Mouse (Mus musculus) CH12.LX (cell line): ENCODE data around the gene Gm49486. TPM values are rescaled to one million over a fixed set of nuclear protein-coding genes. Genes with fewer than 3 reads are reported as not detected.

Experiments
- DNase-seq: peaks from one replicate; pipeline ENCODE4 v3.0.0-alpha.2; 2013; ENCODE audit errors: extremely low read depth
- H3K27ac ChIP-seq: 2 replicates; pipeline ENCODE4 v1.5.1; 2012; ENCODE audit warnings: low read depth, mild to moderate bottlenecking, control low read depth, moderate library complexity; ENCODE audit not compliant: insufficient read depth
- H3K27me3 ChIP-seq: replicated peaks from 2 replicates; pipeline ENCODE3; 2012; ENCODE audit warnings: inconsistent platforms
- H3K36me3 ChIP-seq, 2 experiments: replicated peaks in 1 of 2; 2 replicates each; pipeline versions ENCODE3 to v1.6.1; 2012; ENCODE audit warnings: inconsistent platforms in 1 of 2, low read length in 1 of 2, mild to moderate bottlenecking in 1 of 2, mixed read lengths in 1 of 2, moderate library complexity in 1 of 2; ENCODE audit not compliant: control insufficient read depth in 1 of 2, insufficient read depth in 1 of 2
- H3K4me1 ChIP-seq, 2 experiments: 2 replicates each; pipeline ENCODE4 v1.6.1; 2012; ENCODE audit warnings: inconsistent platforms in 1 of 2, moderate library complexity in 1 of 2; ENCODE audit not compliant: insufficient read depth in 2 of 2, control insufficient read depth in 1 of 2
- H3K4me2 ChIP-seq: 2 replicates; pipeline ENCODE4 v1.6.1; 2012; ENCODE audit warnings: low read depth, mild to moderate bottlenecking, control low read depth; ENCODE audit not compliant: poor library complexity, insufficient read depth, severe bottlenecking
- H3K4me3 ChIP-seq, 3 experiments: fragments of 150-350 bp in 1 of 3; sonication (generic) in 1 of 3; replicated peaks in 1 of 3; 2 replicates each; pipeline versions ENCODE3 to v1.5.1; 2011 to 2012; ENCODE audit warnings: low read depth in 2 of 3, low read length in 2 of 3, mild to moderate bottlenecking in 2 of 3, moderate library complexity in 2 of 3, control low read depth in 1 of 3, improper control_type of control experiment in 1 of 3, inconsistent platforms in 1 of 3, mixed read lengths in 1 of 3; ENCODE audit not compliant: poor library complexity in 1 of 3
- H3K79me2 ChIP-seq: replicated peaks from 2 replicates; pipeline ENCODE4 v1.6.1; 2012; ENCODE audit warnings: mild to moderate bottlenecking, moderate library complexity; ENCODE audit not compliant: control insufficient read depth, poor library complexity, insufficient read depth, severe bottlenecking; ENCODE audit errors: extremely low read depth
- H3K9ac ChIP-seq: 2 replicates; pipeline ENCODE4 v1.6.1; 2012; ENCODE audit warnings: low read depth, mild to moderate bottlenecking, control low read depth, moderate library complexity; ENCODE audit not compliant: insufficient read depth
- H3K9me3 ChIP-seq: replicated peaks from 2 replicates; pipeline ENCODE3; 2012; ENCODE audit warnings: low read length, inconsistent platforms, mixed read lengths
- BHLHE40 ChIP-seq: IDR thresholded peaks from 2 replicates; pipeline ENCODE4 v1.6.1; 2011; ENCODE audit warnings: mild to moderate bottlenecking, low read depth, low read length, improper control_type of control experiment
- CHD1 ChIP-seq: IDR thresholded peaks from 2 replicates; pipeline ENCODE4 v1.6.1; 2012; ENCODE audit warnings: low read depth, low read length, improper control_type of control experiment, inconsistent platforms
- CHD2 ChIP-seq: IDR thresholded peaks from 2 replicates; pipeline ENCODE4 v1.6.1; 2011; ENCODE audit warnings: low read length, improper control_type of control experiment
- CTCF ChIP-seq, 2 experiments: IDR thresholded peaks in 1 of 2; conservative IDR thresholded peaks in 1 of 2; 2 replicates each; pipeline ENCODE4 v1.5.1; 2011 to 2012; ENCODE audit warnings: low read depth in 2 of 2, low read length in 2 of 2, improper control_type of control experiment in 1 of 2, inconsistent platforms in 1 of 2, mild to moderate bottlenecking in 1 of 2, moderate library complexity in 1 of 2
- E2F4 ChIP-seq: IDR thresholded peaks from 2 replicates; pipeline ENCODE4 v1.6.1; 2011; ENCODE audit warnings: low read depth, low read length, improper control_type of control experiment; ENCODE audit not compliant: insufficient replicate concordance
- ELF1 ChIP-seq: IDR thresholded peaks from 2 replicates; pipeline ENCODE4 v1.6.1; 2014; ENCODE audit warnings: low read depth, mild to moderate bottlenecking, inconsistent platforms, low read length, improper control_type of control experiment
- EP300 ChIP-seq: IDR thresholded peaks from 2 replicates; pipeline ENCODE4 v1.6.1; 2011; ENCODE audit warnings: low read length, improper control_type of control experiment
- ETS1 ChIP-seq: conservative IDR thresholded peaks from 2 replicates; pipeline ENCODE4 v1.6.1; 2012; ENCODE audit warnings: low read depth, mild to moderate bottlenecking, inconsistent platforms, low read length, improper control_type of control experiment, moderate library complexity
- GABPA ChIP-seq: IDR thresholded peaks from 2 replicates; pipeline ENCODE4 v1.6.1; 2012; ENCODE audit warnings: low read depth, low read length, improper control_type of control experiment, inconsistent platforms; ENCODE audit not compliant: insufficient replicate concordance
- HCFC1 ChIP-seq: IDR thresholded peaks from 2 replicates; pipeline ENCODE4 v1.6.1; 2012; ENCODE audit warnings: low read depth, mild to moderate bottlenecking, inconsistent platforms, low read length, improper control_type of control experiment
- IRF4 ChIP-seq: IDR thresholded peaks from 2 replicates; pipeline ENCODE4 v1.6.1; 2014; ENCODE audit warnings: low read depth, mild to moderate bottlenecking, inconsistent platforms, low read length, improper control_type of control experiment
- JUN ChIP-seq: IDR thresholded peaks from 2 replicates; pipeline ENCODE4 v1.6.1; 2011; ENCODE audit warnings: low read depth, mild to moderate bottlenecking, low read length, improper control_type of control experiment, moderate library complexity; ENCODE audit not compliant: insufficient read depth
- JUND ChIP-seq: conservative IDR thresholded peaks from 2 replicates; pipeline ENCODE4 v1.6.1; 2011; ENCODE audit warnings: low read depth, low read length, improper control_type of control experiment
- KAT2A ChIP-seq: IDR thresholded peaks from 2 replicates; pipeline ENCODE4 v1.6.1; 2012; ENCODE audit warnings: low read length, improper control_type of control experiment, inconsistent platforms; ENCODE audit not compliant: insufficient replicate concordance
- MAFK ChIP-seq: IDR thresholded peaks from 2 replicates; pipeline ENCODE4 v1.6.1; 2011; ENCODE audit warnings: low read length, improper control_type of control experiment; ENCODE audit not compliant: insufficient replicate concordance
- MAX ChIP-seq: IDR thresholded peaks from 2 replicates; pipeline ENCODE4 v1.6.1; 2011; ENCODE audit warnings: low read length, improper control_type of control experiment
- MAZ ChIP-seq: IDR thresholded peaks from 2 replicates; pipeline ENCODE4 v1.6.1; 2012; ENCODE audit warnings: low read depth, mild to moderate bottlenecking, inconsistent platforms, low read length, improper control_type of control experiment, moderate library complexity
- MEF2A ChIP-seq: IDR thresholded peaks from 2 replicates; pipeline ENCODE4 v1.6.1; 2014; ENCODE audit warnings: low read depth, mild to moderate bottlenecking, inconsistent platforms, low read length, improper control_type of control experiment, borderline replicate concordance
- MXI1 ChIP-seq: IDR thresholded peaks from 2 replicates; pipeline ENCODE4 v1.6.1; 2011; ENCODE audit warnings: mild to moderate bottlenecking, low read depth, low read length, improper control_type of control experiment
- MYC ChIP-seq: IDR thresholded peaks from 2 replicates; pipeline ENCODE4 v1.6.1; 2011; ENCODE audit warnings: low read depth, mild to moderate bottlenecking, improper control_type of control experiment, low read length
- NELFE ChIP-seq: IDR thresholded peaks from 2 replicates; pipeline ENCODE4 v1.6.1; 2011; ENCODE audit warnings: low read depth, low read length, improper control_type of control experiment
- NRF1 ChIP-seq: IDR thresholded peaks from 2 replicates; pipeline ENCODE4 v1.6.1; 2014; ENCODE audit warnings: low read depth, mild to moderate bottlenecking, inconsistent platforms, low read length, improper control_type of control experiment, moderate library complexity
- PAX5 ChIP-seq: IDR thresholded peaks from 2 replicates; pipeline ENCODE4 v1.6.1; 2012; ENCODE audit warnings: low read length, inconsistent platforms, mixed read lengths
- POLR2A ChIP-seq: IDR thresholded peaks from 2 replicates; pipeline ENCODE4 v1.6.1; 2011; ENCODE audit warnings: low read depth, mild to moderate bottlenecking, improper control_type of control experiment, low read length
- POLR2AphosphoS2 ChIP-seq: IDR thresholded peaks from 2 replicates; pipeline ENCODE4 v1.6.1; 2011; ENCODE audit warnings: low read depth, low read length, improper control_type of control experiment
- RAD21 ChIP-seq: IDR thresholded peaks from 2 replicates; pipeline ENCODE4 v1.6.1; 2011; ENCODE audit warnings: low read depth, mild to moderate bottlenecking, low read length, improper control_type of control experiment, moderate library complexity
- RCOR1 ChIP-seq: conservative IDR thresholded peaks from 2 replicates; pipeline ENCODE4 v1.6.1; 2012; ENCODE audit warnings: low read depth, mild to moderate bottlenecking, inconsistent platforms, low read length, improper control_type of control experiment
- SIN3A ChIP-seq: IDR thresholded peaks from 2 replicates; pipeline ENCODE4 v1.6.1; 2012; ENCODE audit warnings: low read length, improper control_type of control experiment, inconsistent platforms
- SMC3 ChIP-seq: IDR thresholded peaks from 2 replicates; pipeline ENCODE4 v1.6.1; 2011; ENCODE audit warnings: low read depth, low read length, improper control_type of control experiment
- TBP ChIP-seq: conservative IDR thresholded peaks from 2 replicates; pipeline ENCODE4 v1.6.1; 2011; ENCODE audit warnings: low read depth, low read length, improper control_type of control experiment
- TCF12 ChIP-seq: IDR thresholded peaks from 2 replicates; pipeline ENCODE4 v1.6.1; 2014; ENCODE audit warnings: low read depth, mild to moderate bottlenecking, inconsistent platforms, low read length, improper control_type of control experiment
- UBTF ChIP-seq: IDR thresholded peaks from 2 replicates; pipeline ENCODE4 v1.6.1; 2012; ENCODE audit warnings: low read depth, mild to moderate bottlenecking, inconsistent platforms, low read length, improper control_type of control experiment, moderate library complexity
- USF1 ChIP-seq: IDR thresholded peaks from 2 replicates; pipeline ENCODE4 v1.6.1; 2014; ENCODE audit warnings: low read depth, mild to moderate bottlenecking, inconsistent platforms, low read length, improper control_type of control experiment
- USF2 ChIP-seq: conservative IDR thresholded peaks from 2 replicates; pipeline ENCODE4 v1.6.1; 2011; ENCODE audit warnings: low read depth, low read length, improper control_type of control experiment
- ZC3H11A ChIP-seq: IDR thresholded peaks from 2 replicates; pipeline ENCODE4 v1.6.1; 2012; ENCODE audit warnings: low read depth, mild to moderate bottlenecking, inconsistent platforms, low read length, improper control_type of control experiment
- ZKSCAN1 ChIP-seq: IDR thresholded peaks from 2 replicates; pipeline ENCODE4 v1.6.1; 2012; ENCODE audit warnings: low read depth, inconsistent platforms, low read length, improper control_type of control experiment, borderline replicate concordance
- ZMIZ1 ChIP-seq: IDR thresholded peaks from 2 replicates; pipeline ENCODE4 v1.6.1; 2012; ENCODE audit warnings: low read depth, mild to moderate bottlenecking, inconsistent platforms, low read length, improper control_type of control experiment
- ZNF384 ChIP-seq: IDR thresholded peaks from 2 replicates; pipeline ENCODE4 v1.6.1; 2012; ENCODE audit warnings: low read depth, low read length, improper control_type of control experiment, inconsistent platforms
- dilution Hi-C: fragments of 300-500 bp; cut with MboI; formaldehyde crosslinking; loops from 2 replicates; pipeline ENCODE4 v1.14.3; 2020; ENCODE audit warnings: low sequenced_read_pairs; ENCODE audit not compliant: extremely low pct_unique_long_range_greater_than_20kb, extremely low pct_ligation_motif_present
- in situ Hi-C: fragments of 300-500 bp; cut with MboI; formaldehyde crosslinking; loops from 3 replicates; pipeline ENCODE4 v1.14.3; 2019; ENCODE audit warnings: low sequenced_read_pairs, low pct_ligation_motif_present, low pct_unique_long_range_greater_than_20kb, mixed read lengths
- polyA plus RNA-seq: library from polyadenylated mRNA; unstranded; fragments of >175 nt; gene quantifications from 2 replicates; pipeline ENCODE4 v1.2.1, GENCODE M21; 2012; ENCODE audit warnings: low read depth; ENCODE audit not compliant: insufficient read length
- total RNA-seq, 2 experiments: library from RNA; depleted of rRNA; stranded (reverse); fragments of 300-350 nt in 1 of 2; fragments of >200 nt in 1 of 2; gene quantifications; 2 replicates each; pipeline ENCODE4 v1.2.3; 2012 to 2014

Gm49486 gene
- total and polyA plus RNA-seq, 3 experiments = 0.21 to 0.77 (median 0.59) TPM

GRCm38 (mm10) chr15:79224685-79225084, 4.5 kb upstream of the Gm49486 start:
- dilution Hi-C loops = no loop called here
- Histone ChIP-seq H3K27ac (no peak overlapping the region), H3K27me3 (no peaks in the 10 kb centered on the region), H3K4me3 (no peak overlapping the region), H3K36me3 (peaks cover 0 to 22% of the 10 kb centered on the region in 2 experiments), H3K4me2 (no peak overlapping the region; the same call in 1 of the 2 replicates), H3K79me2 (no peaks in the 10 kb centered on the region), H3K4me1 (peaks cover 5 to 18% of the 10 kb centered on the region in 2 experiments), H3K9me3 (no peaks in the 10 kb centered on the region), H3K9ac (no peak overlapping the region)
- peak; percentile 86 for DNase-seq
- TF ChIP-seq PAX5 = no peak
- TF ChIP-seq NRF1 = no peak
- TF ChIP-seq KAT2A = no peak
- no peak for TF ChIP-seq HCFC1
- no peak for TF ChIP-seq EP300
- TF ChIP-seq CHD2 = no peak
- TF ChIP-seq MYC = no peak
- TF ChIP-seq JUN = no peak
- peak; percentile 97 for TF ChIP-seq RAD21
- TF ChIP-seq IRF4 = no peak
- TF ChIP-seq GABPA = no peak
- TF ChIP-seq NELFE = peak; percentile 15; the same call in 1 of the 2 replicates
- TF ChIP-seq USF2 = no peak
- no peak for TF ChIP-seq ETS1
- TF ChIP-seq E2F4 = no peak
- 0 out of 2 replicates have a peak, but pooled peaks have one; percentile 15 for TF ChIP-seq BHLHE40
- no peak for TF ChIP-seq MAX
- TF ChIP-seq USF1 = no peak
- no peak for TF ChIP-seq CHD1
- TF ChIP-seq TCF12 = peak; percentile 36
- TF ChIP-seq TBP = no peak
- TF ChIP-seq MXI1 = no peak
- TF ChIP-seq SMC3 = peak; percentile 84
- TF ChIP-seq MAFK = peak; percentile 73; the same call in 1 of the 2 replicates
- no peak for TF ChIP-seq POLR2A
- no peak; the same call in 1 of the 2 replicates for TF ChIP-seq MEF2A
- no peak for TF ChIP-seq ELF1
- TF ChIP-seq ZNF384 = no peak
- TF ChIP-seq JUND = no peak
- no peak for TF ChIP-seq ZMIZ1
- TF ChIP-seq MAZ = no peak
- TF ChIP-seq SIN3A = no peak
- no peak for TF ChIP-seq RCOR1
- no peak for TF ChIP-seq POLR2AphosphoS2
- TF ChIP-seq ZC3H11A = peak; percentile 58; the same call in 1 of the 2 replicates
- TF ChIP-seq ZKSCAN1 = no peak
- peak; percentile 76 to 95 for TF ChIP-seq CTCF (conservative IDR thresholded peaks at IDR 0.05 in 1 of 2, IDR thresholded peaks at IDR 0.05 in 1 of 2; ENCODE audit: low read depth in 2 of 2, low read length in 2 of 2)
- no peak for TF ChIP-seq UBTF
- in situ Hi-C loops = loop anchor here (25.0 kb wide), 1 partner anchor 263 kb away; no protein-coding TSS in a partner anchor
